Mouse (Mus musculus): ENCODE measurements around the gene Ficd. TPM values are rescaled to one million over a fixed set of nuclear protein-coding genes. Genes with fewer than 3 reads are reported as not detected.

Ficd gene
- 13.3 TPM for polyA plus RNA-seq (2017; shearing (Covaris generic))

DNA sequence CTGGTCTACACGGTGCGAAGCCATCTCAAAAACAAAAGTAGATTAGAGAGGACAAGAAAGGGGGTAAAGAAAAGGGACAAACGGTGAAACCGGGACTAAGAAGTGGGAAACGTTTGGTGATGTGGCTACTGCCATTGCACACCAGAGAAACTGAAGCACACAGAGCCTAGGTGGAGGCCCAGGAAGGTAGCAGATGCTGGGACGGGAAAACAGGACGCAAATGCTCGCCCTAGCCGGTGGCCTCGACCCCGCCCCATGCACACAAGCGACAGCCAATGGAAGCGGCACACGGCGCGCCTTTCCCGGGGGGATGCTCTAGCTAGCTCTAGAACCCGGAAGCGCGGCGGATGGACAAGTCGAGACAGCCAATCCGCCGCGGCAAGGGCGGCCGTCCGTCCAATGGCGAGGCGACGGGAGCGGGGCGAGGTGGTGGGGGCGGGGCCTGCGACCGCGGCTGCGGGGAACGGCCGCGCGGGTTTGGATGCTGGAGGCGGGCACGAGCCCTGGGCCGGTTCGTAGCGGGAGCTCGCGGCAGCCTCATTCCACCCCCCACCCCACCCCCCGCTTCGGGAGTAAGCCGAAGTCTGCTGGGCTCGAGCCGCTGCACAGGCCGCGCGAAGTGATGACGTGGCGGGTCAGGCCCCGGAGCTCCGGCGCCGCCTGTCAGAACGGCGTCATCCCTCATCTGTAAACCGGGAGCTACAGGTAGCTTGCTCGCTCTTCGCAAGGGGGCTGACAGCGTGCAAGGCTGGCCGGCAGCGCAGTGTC is at the start of gene Ficd:
Ficd (plus strand) TSS at position 459 of the 768 bp plus-strand sequence.

DNA sequence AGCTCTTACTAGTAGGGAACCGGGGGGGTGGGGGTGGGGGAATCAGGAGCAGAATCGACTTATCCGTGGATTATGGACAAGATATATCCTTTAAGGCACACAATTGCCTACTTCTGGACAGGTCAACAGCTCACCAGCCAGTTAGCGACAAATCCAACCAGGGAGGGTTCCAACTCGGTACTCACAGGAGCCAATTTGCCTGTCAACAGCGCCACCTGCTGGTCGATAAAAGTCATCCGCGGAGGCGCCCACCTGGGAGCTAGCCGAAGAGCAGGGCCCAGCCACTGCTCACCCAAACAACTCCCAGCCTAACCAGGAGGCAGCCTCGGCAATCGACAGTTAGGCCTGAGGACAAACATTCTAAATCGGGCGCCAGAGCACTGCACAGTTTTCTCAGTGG is 11.2 kb upstream of the Ficd start, which contains the start of gene 1700069L16Rik:
1700069L16Rik (minus strand) TSS at position 327 of the 400 bp plus-strand sequence.

DNA sequence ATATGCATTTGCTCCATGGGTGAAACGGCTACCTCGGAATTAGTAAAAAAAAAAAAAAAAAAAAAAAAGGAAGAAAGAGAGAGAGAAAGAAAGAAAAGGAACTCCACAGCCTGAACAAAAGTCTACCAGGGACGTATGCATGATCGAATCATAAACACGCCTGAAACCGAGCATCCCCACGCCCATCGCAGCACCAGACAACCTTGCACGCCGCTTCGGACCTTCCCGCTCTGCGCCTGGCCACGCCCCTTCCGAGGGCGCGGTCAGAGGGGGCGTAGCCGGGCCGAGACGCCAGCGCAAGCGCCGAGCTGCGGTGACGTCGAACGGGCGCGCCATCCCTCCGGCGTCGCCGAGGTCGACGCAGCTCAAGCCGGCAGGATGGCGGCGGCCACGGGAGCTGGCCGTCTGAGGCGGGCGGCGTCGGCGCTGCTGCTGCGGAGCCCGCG is 36.9 kb downstream of the Ficd start, which contains the start of the genes Sart3 and Iscu:
Sart3 (minus strand) TSS at position 61 of the 446 bp plus-strand sequence.
Iscu (plus strand) TSS at position 299 of the 446 bp plus-strand sequence.

Other genes with a start within 250 kb of the Ficd start
- gene Wscd2, start 245.5 kb upstream of the Ficd start, polyA plus RNA-seq (2017; shearing (Covaris generic)) = 0.99 TPM
- gene Cmklr1, start 85.4 kb upstream of the Ficd start, polyA plus RNA-seq (2017; shearing (Covaris generic)) = not detected
- not detected for gene 1700069L16Rik, start 11.0 kb upstream of the Ficd start, polyA plus RNA-seq (2017; shearing (Covaris generic))
- 64.5 TPM for gene Sart3, start 36.7 kb downstream of the Ficd start, polyA plus RNA-seq (2017; shearing (Covaris generic))
- gene Iscu, start 36.9 kb downstream of the Ficd start, polyA plus RNA-seq (2017; shearing (Covaris generic)) = 30.4 TPM
- not detected for gene Tmem119, start 64.7 kb downstream of the Ficd start, polyA plus RNA-seq (2017; shearing (Covaris generic))
- 993 TPM for gene Selplg, start 96.8 kb downstream of the Ficd start, polyA plus RNA-seq (2017; shearing (Covaris generic))
- 101 TPM for gene Coro1c, start 173.0 kb downstream of the Ficd start, polyA plus RNA-seq (2017; shearing (Covaris generic))